Mouse (Mus musculus) neural tube, embryonic 12.5 days (tissue): ENCODE measurements around the gene Sema4d. TPM values are rescaled to one million over a fixed set of nuclear protein-coding genes. Genes with fewer than 3 reads are reported as not detected.
"Not testable (repeated sequence)": the region's sequence is repeated elsewhere in the genome, so short reads cannot be mapped to it uniquely, and the experiment has no call there.

Experiments used
- ATAC-seq: fragments of 200-750 bp; cut with Nextera tagmentation; 2 replicates; pipeline ENCODE4 v1.8.0; 2017; ENCODE audit warnings: low read depth, mild to moderate bottlenecking, moderate TSS enrichment, moderate library complexity; ENCODE audit not compliant: low FRiP score
- H3K27ac ChIP-seq: fragments of 300-500 bp; sonication (generic); 2 replicates; pipeline ENCODE4 v1.5.1; 2016
- H3K27me3 ChIP-seq: fragments of 300-500 bp; sonication (generic); replicated peaks from 2 replicates; pipeline ENCODE4 v1.6.1; 2016; ENCODE audit warnings: mild to moderate bottlenecking
- H3K36me3 ChIP-seq: fragments of 300-500 bp; sonication (generic); 2 replicates; pipeline ENCODE4 v1.6.1; 2016; ENCODE audit warnings: mild to moderate bottlenecking
- H3K4me1 ChIP-seq: fragments of 300-500 bp; sonication (generic); 2 replicates; pipeline ENCODE4 v1.6.1; 2016
- H3K4me2 ChIP-seq: fragments of 300-500 bp; sonication (generic); replicated peaks from 2 replicates; pipeline ENCODE4 v1.6.1; 2016; ENCODE audit warnings: mild to moderate bottlenecking
- H3K4me3 ChIP-seq: fragments of 300-500 bp; sonication (generic); 2 replicates; pipeline ENCODE4 v1.5.1; 2016
- H3K9ac ChIP-seq: fragments of 300-500 bp; sonication (generic); 2 replicates; pipeline ENCODE4 v1.6.1; 2016; ENCODE audit warnings: mild to moderate bottlenecking
- H3K9me3 ChIP-seq: fragments of 300-500 bp; sonication (generic); 2 replicates; pipeline ENCODE4 v1.6.1; 2016; ENCODE audit warnings: mild to moderate bottlenecking
- WGBS: fragments of 180-500 bp; shearing (Covaris S2); methylation state at CpG from one replicate; pipeline ENCODE4 v1.1.7; 2016; 5-methylcytosine and 5-hydroxymethylcytosine counted together
- polyA plus RNA-seq: library from polyadenylated mRNA; unstranded; fragments of >200 nt; fragmentation: Nextera tagmentation; extraction: Ambion mirVana; gene quantifications from 2 replicates; pipeline ENCODE4 v1.2.1, GENCODE M21; 2016

Sema4d gene
- 8.5 and 9.9 TPM in 2 replicates for polyA plus RNA-seq

GRCm38 (mm10) chr13:51793425-51793891, at the start of gene Sema4d:
Gene Sema4d, minus strand, starts transcription at chr13:51793747.
- peak; percentile 61 for ATAC-seq
- H3K9me3 ChIP-seq: no peaks in the 10 kb centered on the region
- WGBS: under 1% methylated on average over 36 of the region's 52 CpGs
- peak within 1 kb of the TSS; percentile 99 for H3K4me2 ChIP-seq
- H3K4me3 ChIP-seq: peak within 1 kb of the TSS; percentile 78
- H3K4me1 ChIP-seq: peaks cover 12% of the 10 kb centered on the region
- H3K36me3 ChIP-seq: no peaks in the 10 kb centered on the region
- peak within 1 kb of the TSS; percentile 79 for H3K9ac ChIP-seq
- peaks cover 18% of the 10 kb centered on the region for H3K27me3 ChIP-seq
- H3K27ac ChIP-seq: no peak within 1 kb of the TSS

DNA sequence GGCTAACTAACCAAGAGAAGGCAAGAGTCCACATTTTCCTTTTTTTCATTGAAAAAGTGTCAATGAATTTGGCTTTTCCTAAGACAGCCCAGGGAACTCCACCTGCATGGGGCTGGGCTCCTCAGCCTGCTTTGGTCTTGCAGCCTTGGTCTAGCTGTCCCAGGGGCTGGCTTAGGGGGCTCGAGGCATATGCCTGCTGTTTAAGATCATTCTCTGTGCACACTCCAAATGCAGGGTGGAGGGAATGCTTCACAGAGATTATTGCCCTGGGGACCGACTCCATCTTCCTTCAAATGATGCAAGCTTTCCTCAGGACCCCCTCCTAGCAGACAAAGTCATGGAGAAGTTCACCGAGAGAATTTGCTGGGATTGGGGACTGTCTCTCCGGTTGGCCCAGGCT, 49.8 kb upstream of the Sema4d start:
- no peak overlapping the region for H3K9ac ChIP-seq
- H3K27me3 ChIP-seq: peaks cover 43% of the 10 kb centered on the region
- 0 out of 2 replicates have a peak overlapping the region, but pooled peaks have one; percentile 42 for H3K4me2 ChIP-seq
- no peak for ATAC-seq
- H3K4me1 ChIP-seq: peaks cover 36% of the 10 kb centered on the region
- H3K9me3 ChIP-seq: no peaks in the 10 kb centered on the region
- H3K36me3 ChIP-seq: no peaks in the 10 kb centered on the region
- 66% methylated on average over 4 of the region's 4 CpGs for WGBS
- no peak overlapping the region for H3K27ac ChIP-seq
- no peak overlapping the region for H3K4me3 ChIP-seq

- WGBS: 10% methylated on average over 12 of the region's 12 CpGs
- Histone ChIP-seq H3K27me3 (peaks cover 48% of the 10 kb centered on the region), H3K4me1 (peaks cover 31% of the 10 kb centered on the region), H3K4me2 (peak overlapping the region; percentile 42), H3K27ac (no peak overlapping the region), H3K36me3 (no peaks in the 10 kb centered on the region), H3K9ac (peak overlapping the region; percentile 23; the same call in 1 of the 2 replicates), H3K9me3 (no peaks in the 10 kb centered on the region), H3K4me3 (no peak overlapping the region)
- no peak for ATAC-seq
These were observed 49.2 kb upstream of the Sema4d start for GRCm38 (mm10) chr13:51842773-51843172.

DNA sequence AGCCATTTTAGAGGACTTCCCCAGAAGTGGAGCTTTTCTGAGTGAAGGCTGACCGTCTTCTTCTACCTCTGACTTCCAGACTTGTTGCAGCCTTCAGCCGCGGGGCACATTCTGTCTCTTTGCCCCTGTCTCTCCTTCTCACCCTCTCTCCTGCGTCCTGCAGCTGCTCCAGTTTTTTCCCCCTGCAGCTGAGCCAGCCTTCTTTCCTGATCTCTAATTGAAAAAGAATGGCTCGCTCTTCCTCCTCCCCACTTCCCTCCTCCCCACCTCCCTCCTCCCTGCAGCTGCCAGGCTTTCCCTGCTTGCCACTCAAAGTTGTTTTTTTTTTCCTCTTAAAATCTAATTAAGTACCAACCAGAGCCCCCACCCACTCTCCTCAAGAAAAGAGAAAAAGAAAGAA, 48.6 kb upstream of the Sema4d start:
- Histone ChIP-seq H3K9ac (no peak overlapping the region), H3K4me3 (no peak overlapping the region), H3K27ac (no peak overlapping the region), H3K27me3 (peaks cover 48% of the 10 kb centered on the region), H3K4me1 (peaks cover 30% of the 10 kb centered on the region), H3K9me3 (no peaks in the 10 kb centered on the region), H3K4me2 (peak overlapping the region; percentile 42), H3K36me3 (no peaks in the 10 kb centered on the region)
- WGBS: 6% methylated on average over 5 of the region's 5 CpGs
- ATAC-seq: no peak

DNA sequence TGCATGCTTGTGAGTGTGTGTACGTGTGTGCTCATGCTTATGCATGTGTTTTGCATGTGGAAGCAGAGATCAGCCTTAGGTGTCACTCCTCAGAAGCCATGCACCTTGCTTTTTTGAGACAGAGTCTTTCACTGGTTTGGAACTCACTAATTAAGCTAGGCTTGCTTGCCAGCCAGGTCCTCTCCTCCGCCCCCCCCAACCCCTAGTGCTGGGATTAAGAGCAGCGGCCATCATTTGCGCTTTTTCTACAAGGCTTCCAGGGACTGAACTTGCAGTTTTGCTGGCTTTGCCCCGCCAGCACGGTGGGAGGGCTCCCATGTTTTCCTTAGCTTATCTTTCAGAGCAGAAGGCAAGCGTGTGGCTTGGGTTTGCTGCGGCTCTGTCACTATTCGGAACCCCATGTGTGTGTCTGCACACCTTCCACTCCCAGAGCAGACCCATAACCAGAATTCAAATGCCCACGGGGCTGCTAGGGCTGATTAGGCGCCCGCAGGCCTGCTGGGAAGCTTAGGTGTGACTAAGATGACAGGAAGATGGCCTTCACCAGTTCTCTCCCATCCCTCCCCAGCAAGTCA, 48.1 kb upstream of the Sema4d start:
- H3K27me3 ChIP-seq: peaks cover 53% of the 10 kb centered on the region
- H3K4me2 ChIP-seq: peak overlapping the region; percentile 42; the same call in 1 of the 2 replicates
- no peak for ATAC-seq
- 13% methylated on average over 12 of the region's 12 CpGs for whole genome bisulfite sequencing
- H3K9me3 ChIP-seq: no peaks in the 10 kb centered on the region
- peaks cover 27% of the 10 kb centered on the region for H3K4me1 ChIP-seq
- H3K4me3 ChIP-seq: no peak overlapping the region
- H3K36me3 ChIP-seq: no peaks in the 10 kb centered on the region
- H3K9ac ChIP-seq: no peak overlapping the region
- no peak overlapping the region for H3K27ac ChIP-seq

DNA sequence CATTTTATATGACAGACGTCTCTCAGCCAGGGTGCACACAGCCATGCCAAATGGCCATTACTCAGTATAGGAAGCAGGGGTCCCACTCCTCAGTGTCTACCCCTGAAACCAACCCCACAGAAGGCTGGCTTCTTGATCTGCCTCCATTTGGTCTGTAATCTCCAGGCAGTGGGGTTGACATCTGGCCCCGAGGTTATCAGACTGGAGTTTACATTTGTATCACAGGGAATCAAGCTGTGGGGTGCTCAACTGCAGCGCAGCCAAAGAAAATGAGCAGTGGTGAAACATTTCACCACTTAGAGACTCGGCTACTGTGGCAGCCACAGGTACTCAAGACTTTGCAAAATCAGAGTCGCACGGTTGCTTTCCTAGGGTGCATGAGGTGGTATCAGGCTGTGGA, 47.2 kb upstream of the Sema4d start:
- Histone ChIP-seq H3K27me3 (peaks cover 53% of the 10 kb centered on the region), H3K9me3 (no peaks in the 10 kb centered on the region), H3K9ac (no peak overlapping the region), H3K4me3 (no peak overlapping the region), H3K27ac (no peak overlapping the region), H3K4me2 (no peak overlapping the region), H3K36me3 (no peaks in the 10 kb centered on the region), H3K4me1 (peaks cover 27% of the 10 kb centered on the region)
- WGBS: 54% methylated on average over 6 of the region's 6 CpGs
- ATAC-seq: no peak

- Histone ChIP-seq H3K4me3 (no peak overlapping the region), H3K4me1 (peaks cover 19% of the 10 kb centered on the region), H3K9ac (no peak overlapping the region), H3K27ac (no peak overlapping the region), H3K9me3 (no peaks in the 10 kb centered on the region), H3K4me2 (no peak overlapping the region), H3K36me3 (no peaks in the 10 kb centered on the region), H3K27me3 (peaks cover 53% of the 10 kb centered on the region)
- WGBS: 24% methylated on average over 8 of the region's 8 CpGs
- no peak for ATAC-seq
These were observed 45.9 kb upstream of the Sema4d start for GRCm38 (mm10) chr13:51839250-51840026.

GRCm38 (mm10) chr13:51837402-51837801, 43.9 kb upstream of the Sema4d start:
- H3K9ac ChIP-seq: no peak overlapping the region
- H3K4me2 ChIP-seq: no peak overlapping the region
- ATAC-seq: no peak
- H3K4me1 ChIP-seq: peaks cover 20% of the 10 kb centered on the region
- H3K27me3 ChIP-seq: peaks cover 40% of the 10 kb centered on the region
- WGBS: 59% methylated on average over 5 of the region's 5 CpGs
- no peaks in the 10 kb centered on the region for H3K36me3 ChIP-seq
- no peaks in the 10 kb centered on the region for H3K9me3 ChIP-seq
- H3K27ac ChIP-seq: no peak overlapping the region
- H3K4me3 ChIP-seq: no peak overlapping the region

- ATAC-seq: not testable (repeated sequence)
- WGBS: 77% methylated on average over 4 of the region's 4 CpGs
These were observed 41.7 kb upstream of the Sema4d start for GRCm38 (mm10) chr13:51835208-51835607.

DNA sequence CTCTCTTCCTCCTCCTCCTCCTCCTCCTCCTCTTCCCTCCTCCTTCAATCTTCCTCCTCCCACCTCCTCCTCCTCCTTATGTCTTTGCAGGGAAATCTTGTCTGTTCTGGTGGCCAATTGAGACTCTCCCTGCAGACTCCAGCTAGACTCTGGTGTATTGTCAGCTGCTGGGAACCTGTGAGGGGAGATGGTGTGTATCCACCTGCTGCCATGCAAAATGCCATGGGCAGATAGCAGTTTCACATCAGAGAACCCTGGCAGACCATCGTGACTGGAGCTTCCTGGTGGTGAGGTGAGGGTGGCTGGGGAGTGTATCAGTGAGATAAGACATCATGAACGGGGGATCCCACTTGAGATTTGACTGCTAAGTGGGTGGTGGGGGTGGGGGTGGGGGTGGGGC, 41.0 kb upstream of the Sema4d start:
- Histone ChIP-seq H3K27me3 (peaks cover 19% of the 10 kb centered on the region), H3K9me3 (no peaks in the 10 kb centered on the region), H3K4me2 (no peak overlapping the region), H3K4me3 (no peak overlapping the region), H3K9ac (no peak overlapping the region), H3K27ac (no peak overlapping the region), H3K4me1 (peaks cover 7% of the 10 kb centered on the region), H3K36me3 (no peaks in the 10 kb centered on the region)
- 66% methylated on average over 2 of the region's 2 CpGs for WGBS
- ATAC-seq: no peak

More at GRCm38 (mm10) chr13:51835208-51835607, 41.7 kb upstream of the Sema4d start:
- H3K9ac ChIP-seq, H3K9me3 ChIP-seq, H3K4me1 ChIP-seq, H3K4me2 ChIP-seq, H3K4me3 ChIP-seq, H3K27ac ChIP-seq, H3K36me3 ChIP-seq: not testable (repeated sequence)
- peaks cover 19% of the 10 kb centered on the region for H3K27me3 ChIP-seq

DNA sequence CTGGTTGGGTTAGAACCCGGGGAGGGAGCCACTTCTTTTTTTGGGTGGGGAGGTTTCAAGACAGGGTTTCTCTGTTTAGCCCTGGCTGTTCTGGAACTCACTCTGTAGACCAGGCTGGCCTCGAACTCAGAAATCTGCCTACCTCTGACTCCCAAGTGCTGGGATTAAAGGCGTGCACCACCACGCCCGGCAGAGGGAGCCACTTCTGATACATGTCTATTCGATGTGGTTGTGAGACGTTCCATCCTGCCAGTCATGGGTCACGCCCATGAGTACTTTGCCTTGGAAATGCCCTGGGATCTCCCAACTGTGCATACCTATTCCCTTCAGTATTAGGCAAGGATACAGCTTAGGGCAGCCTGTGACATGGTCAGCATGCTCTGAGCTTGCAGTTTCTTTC, 40.5 kb upstream of the Sema4d start:
- not testable (repeated sequence) for H3K4me3 ChIP-seq, H3K27ac ChIP-seq, H3K9ac ChIP-seq, H3K4me1 ChIP-seq, H3K36me3 ChIP-seq, H3K4me2 ChIP-seq, H3K9me3 ChIP-seq
- H3K27me3 ChIP-seq: peaks cover 14% of the 10 kb centered on the region
- ATAC-seq: 0 out of 2 replicates have a peak, but pooled peaks have one; percentile 25
- 58% methylated on average over 8 of the region's 8 CpGs for WGBS

DNA sequence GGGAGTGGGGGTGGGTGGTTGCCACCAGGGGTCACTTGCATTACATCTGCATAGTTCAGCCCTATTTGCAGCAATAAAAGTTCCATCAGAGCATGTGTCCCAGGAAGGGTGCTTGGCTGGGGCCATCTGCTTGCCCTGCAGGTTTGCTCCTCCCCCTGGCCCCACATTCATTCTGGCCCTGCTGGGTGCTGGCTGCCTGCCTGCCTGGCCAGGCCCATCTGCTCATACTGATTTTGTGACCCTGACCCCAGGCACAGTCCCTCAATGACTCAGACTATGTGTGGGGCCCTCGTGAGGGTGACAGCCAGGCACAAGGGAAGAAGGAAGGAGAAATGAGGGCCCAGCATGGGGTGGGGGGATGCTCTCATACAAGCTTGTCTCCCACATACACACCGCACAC, 40.1 kb upstream of the Sema4d start:
- WGBS: 25% methylated on average over 2 of the region's 2 CpGs
- no peak overlapping the region for H3K4me3 ChIP-seq
- no peaks in the 10 kb centered on the region for H3K36me3 ChIP-seq
- H3K4me1 ChIP-seq: peaks cover 7% of the 10 kb centered on the region
- ATAC-seq: peak; percentile 72
- no peak overlapping the region for H3K4me2 ChIP-seq
- H3K27me3 ChIP-seq: peaks cover 11% of the 10 kb centered on the region
- no peak overlapping the region for H3K9ac ChIP-seq
- H3K27ac ChIP-seq: no peak overlapping the region
- H3K9me3 ChIP-seq: no peaks in the 10 kb centered on the region
